Mouse (Mus musculus): ENCODE measurements around the gene Golt1b. TPM values are rescaled to one million over a fixed set of nuclear protein-coding genes. Genes with fewer than 3 reads are reported as not detected.

Gene Golt1b
- total RNA-seq, 2 experiments from 2014 or later: 31.0 to 46.9 TPM

- no peak for ATAC-seq (replicated peaks; ENCODE audit: low FRiP score, low TSS enrichment, poor library complexity, severe bottlenecking)
Observed at GRCm38 (mm10) chr6:142379961-142380360, 7.1 kb upstream of the Golt1b start.

- ATAC-seq (replicated peaks; ENCODE audit: low FRiP score, low TSS enrichment, poor library complexity, severe bottlenecking): no peak
Observed at GRCm38 (mm10) chr6:142381615-142382014, 5.4 kb upstream of the Golt1b start.

DNA sequence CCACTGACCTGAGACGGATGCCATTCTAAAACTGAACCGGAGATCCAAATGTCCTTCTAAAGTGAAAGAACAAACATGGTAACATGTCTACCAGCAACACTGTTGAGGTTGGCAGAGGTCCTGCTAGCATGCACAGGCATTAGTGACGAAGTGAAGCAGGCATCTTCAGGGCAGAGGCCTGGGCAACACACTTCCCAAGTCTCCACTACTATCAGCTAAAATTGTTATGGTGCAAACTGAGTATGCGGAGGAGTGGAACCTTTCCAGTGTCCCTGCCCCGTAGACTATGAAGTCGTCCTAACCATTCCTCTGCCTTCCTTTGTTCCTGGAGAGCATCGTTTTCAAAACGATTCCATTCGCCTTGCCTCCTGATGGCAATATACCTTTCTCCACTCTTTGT, 2.5 kb upstream of the Golt1b start:
- ATAC-seq (replicated peaks; ENCODE audit: low FRiP score, low TSS enrichment, poor library complexity, severe bottlenecking): no peak

DNA sequence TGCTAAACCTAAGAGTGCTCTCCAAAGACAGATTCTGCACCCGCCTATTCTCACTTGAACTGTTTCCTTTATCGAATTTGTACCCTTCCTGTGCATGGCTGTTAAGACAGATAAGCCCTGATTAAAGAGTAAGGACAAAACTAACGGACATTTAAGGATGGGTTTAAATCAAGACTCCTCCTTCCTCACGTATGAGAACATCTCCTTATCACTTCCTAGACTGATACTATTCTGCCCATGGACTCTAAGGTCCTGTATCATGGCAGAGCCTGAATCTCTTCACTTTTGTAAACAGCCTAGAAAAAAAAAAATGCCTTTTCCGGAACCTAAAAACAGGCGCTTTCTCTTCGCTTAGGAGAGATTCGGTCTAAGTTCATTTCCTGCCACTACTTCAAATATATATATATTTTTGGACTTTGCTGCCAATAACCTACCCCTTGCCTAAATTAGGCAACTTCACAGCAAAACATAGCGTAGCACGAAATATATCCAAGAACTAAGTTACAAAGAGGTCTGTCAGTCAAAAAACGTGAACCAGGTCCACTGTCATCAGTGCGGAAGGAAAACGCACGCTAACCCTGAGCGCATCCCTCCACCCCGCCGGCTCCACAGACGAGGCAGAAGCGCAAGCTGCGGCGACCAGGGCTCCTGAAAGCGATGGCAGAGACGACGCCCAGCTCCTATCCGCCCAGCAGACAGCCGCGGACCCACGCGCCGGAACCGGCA, 573 bp upstream of the Golt1b start:
- peak; percentile 73 for ATAC-seq (replicated peaks; ENCODE audit: low FRiP score, low TSS enrichment, poor library complexity, severe bottlenecking)

- ATAC-seq (replicated peaks; ENCODE audit: low FRiP score, low TSS enrichment, poor library complexity, severe bottlenecking): no peak
Observed at GRCm38 (mm10) chr6:142387755-142388271, 792 bp downstream of the Golt1b start.

- ATAC-seq (replicated peaks; ENCODE audit: low FRiP score, low TSS enrichment, poor library complexity, severe bottlenecking): no peak
Observed at GRCm38 (mm10) chr6:142389101-142389500, 2.1 kb downstream of the Golt1b start.

DNA sequence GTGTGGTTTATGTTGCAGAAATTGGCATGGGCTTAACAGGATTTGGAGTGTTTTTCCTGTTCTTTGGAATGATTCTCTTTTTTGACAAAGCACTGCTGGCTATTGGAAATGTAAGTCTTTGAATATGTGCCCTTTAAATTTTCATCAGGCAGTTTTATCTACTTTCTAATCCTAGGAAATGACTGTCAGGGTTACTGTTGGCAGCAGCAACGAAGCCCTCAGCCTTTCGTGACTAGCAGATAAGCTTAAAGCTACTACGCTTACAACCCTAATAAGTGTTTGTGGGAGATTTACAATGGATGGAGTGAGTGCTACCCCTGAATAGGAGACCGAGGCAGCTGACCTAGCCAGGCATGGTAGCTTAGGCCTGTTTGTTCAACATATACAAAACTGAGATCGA, 5.3 kb downstream of the Golt1b start:
- peak; percentile 61 for ATAC-seq (replicated peaks; ENCODE audit: low FRiP score, low TSS enrichment, poor library complexity, severe bottlenecking)

DNA sequence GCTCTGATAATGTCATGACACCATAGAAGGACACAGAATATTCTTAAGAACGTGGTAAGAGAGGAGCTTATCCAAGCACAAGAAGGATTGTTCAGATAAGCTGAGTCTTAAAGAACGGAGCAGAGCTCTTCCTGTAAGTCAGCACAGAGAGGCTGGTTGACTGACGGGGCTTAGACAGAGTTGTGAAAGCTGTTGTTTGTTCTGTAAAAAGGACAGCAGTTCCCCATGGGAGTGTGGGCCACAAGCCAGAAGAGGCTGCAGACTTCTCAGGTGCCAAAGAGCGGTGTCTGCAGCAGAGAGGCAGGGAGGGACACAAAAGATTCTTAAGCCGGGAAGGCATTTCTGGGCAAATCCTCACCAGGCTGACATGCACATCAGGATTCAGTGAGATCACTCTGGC, 7.6 kb downstream of the Golt1b start:
- peak; percentile 66 for ATAC-seq (replicated peaks; ENCODE audit: low FRiP score, low TSS enrichment, poor library complexity, severe bottlenecking)

DNA sequence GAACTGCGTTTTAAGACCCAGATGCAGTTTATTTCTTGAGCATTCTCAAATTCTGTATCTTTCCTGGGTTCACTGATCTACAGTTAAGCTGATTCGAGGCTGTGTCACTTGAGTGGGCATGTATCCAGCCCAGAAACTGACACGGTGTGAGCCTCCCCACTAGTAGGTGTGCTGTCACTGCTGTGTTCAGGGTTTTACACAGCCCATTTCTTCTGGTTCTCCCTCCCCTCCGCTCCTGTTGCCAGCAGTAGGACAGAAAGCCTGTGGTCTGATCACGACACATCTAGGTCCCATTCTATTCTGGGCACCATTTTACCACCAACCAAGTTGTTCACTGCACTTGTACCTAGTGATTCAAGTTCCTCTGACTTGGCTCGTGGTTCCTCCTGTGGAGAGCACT, 8.7 kb downstream of the Golt1b start:
- no peak for ATAC-seq (replicated peaks; ENCODE audit: low FRiP score, low TSS enrichment, poor library complexity, severe bottlenecking)

DNA sequence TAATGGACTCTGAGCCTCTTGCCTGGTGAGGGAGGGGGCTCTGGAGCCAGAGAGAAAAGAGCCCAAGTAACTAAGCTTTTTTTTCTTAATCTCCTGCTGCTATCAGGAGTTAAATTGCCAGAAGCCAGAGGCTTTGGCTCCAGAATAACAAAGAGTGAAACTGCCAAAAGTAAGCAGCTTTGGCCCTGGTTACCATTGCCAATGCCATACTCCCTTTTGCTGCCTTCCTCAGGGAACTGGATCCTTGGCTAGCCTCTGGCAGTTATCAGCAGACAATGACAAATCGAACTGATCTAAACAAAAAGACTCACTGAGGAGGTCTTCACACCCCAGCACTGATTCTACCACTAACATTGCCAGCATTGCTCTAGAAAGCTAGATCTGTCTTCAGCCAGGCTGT, 24.1 kb downstream of the Golt1b start:
- no peak for ATAC-seq (replicated peaks; ENCODE audit: low FRiP score, low TSS enrichment, poor library complexity, severe bottlenecking)

GRCm38 (mm10) chr6:142412906-142413491, 26.0 kb downstream of the Golt1b start, which contains the start of gene Spx:
Gene Spx, plus strand, starts transcription at chr6:142413441.
- ATAC-seq (replicated peaks; ENCODE audit: low FRiP score, low TSS enrichment, poor library complexity, severe bottlenecking): no peak

GRCm38 (mm10) chr6:142413845-142414244, 26.8 kb downstream of the Golt1b start:
- ATAC-seq (replicated peaks; ENCODE audit: low FRiP score, low TSS enrichment, poor library complexity, severe bottlenecking): no peak

GRCm38 (mm10) chr6:142414597-142414996, 27.6 kb downstream of the Golt1b start:
- ATAC-seq (replicated peaks; ENCODE audit: low FRiP score, low TSS enrichment, poor library complexity, severe bottlenecking): no peak

- ATAC-seq (replicated peaks; ENCODE audit: low FRiP score, low TSS enrichment, poor library complexity, severe bottlenecking): no peak
Observed at GRCm38 (mm10) chr6:142424976-142425375, 38.0 kb downstream of the Golt1b start.

GRCm38 (mm10) chr6:142429072-142429471, 42.1 kb downstream of the Golt1b start:
- no peak for ATAC-seq (replicated peaks; ENCODE audit: low FRiP score, low TSS enrichment, poor library complexity, severe bottlenecking)

DNA sequence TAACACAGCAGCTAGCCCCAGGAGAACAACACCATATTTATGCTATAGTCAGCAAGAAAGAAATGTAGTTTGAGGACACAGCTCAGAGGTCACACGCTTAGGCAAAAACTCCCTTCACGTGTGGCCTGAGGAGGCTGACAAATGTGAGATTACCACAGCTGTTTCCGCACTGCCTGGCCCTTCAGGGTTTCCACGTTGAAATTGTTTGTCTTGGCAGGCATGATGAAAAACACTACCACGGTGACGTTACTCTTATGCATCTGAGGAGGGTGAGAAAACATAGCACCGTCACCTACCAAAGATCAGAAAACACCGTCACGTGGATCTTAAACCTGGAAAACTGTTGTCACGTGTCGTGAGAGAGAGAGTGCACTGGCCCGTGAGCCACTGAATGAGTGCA, 64.4 kb downstream of the Golt1b start:
- ATAC-seq (replicated peaks; ENCODE audit: low FRiP score, low TSS enrichment, poor library complexity, severe bottlenecking): no peak

DNA sequence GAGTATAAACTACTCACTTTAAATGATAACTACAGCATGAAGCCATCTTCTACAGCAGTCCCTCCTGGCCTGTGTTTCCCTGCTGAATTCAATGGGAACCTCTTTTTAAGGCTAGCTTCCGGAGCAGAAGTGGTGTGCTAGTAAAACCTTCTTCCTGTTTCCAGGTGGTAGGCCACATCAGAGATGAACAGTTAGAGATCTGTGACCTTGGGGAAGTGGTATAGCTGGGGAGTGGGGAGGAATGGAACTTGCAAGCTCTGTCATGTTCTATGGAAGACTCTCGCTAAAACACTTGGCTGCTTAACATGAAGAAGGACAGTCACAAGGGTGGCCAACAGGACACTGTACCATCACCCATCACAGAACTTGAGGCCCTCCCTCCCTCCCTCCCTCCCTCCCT, 66.3 kb downstream of the Golt1b start:
- no peak for ATAC-seq (replicated peaks; ENCODE audit: low FRiP score, low TSS enrichment, poor library complexity, severe bottlenecking)

All from megakaryocyte-erythroid progenitor cell, adult 5-6 weeks (primary cell).